Mouse (Mus musculus) intestine, embryonic 16.5 days (tissue): ENCODE measurements at regions not wholly inside any gene's neighbourhood (a gene's known extent, or its start where the extent isn't known, plus 50 kb on each side); places are given as distances from the start of the nearest gene placed in this dataset.

ENCODE experiments used
- ATAC-seq: fragments of 200-750 bp; cut with Nextera tagmentation; 2 replicates; pipeline ENCODE4 v1.8.0; 2017; ENCODE audit warnings: moderate TSS enrichment, moderate library complexity
- H3K27ac ChIP-seq: fragments of 300-500 bp; sonication (generic); 2 replicates; pipeline ENCODE4 v1.5.1; 2014; ENCODE audit warnings: mild to moderate bottlenecking, low read length
- H3K27me3 ChIP-seq: fragments of 300-500 bp; sonication (generic); replicated peaks from 2 replicates; pipeline ENCODE4 v1.6.1; 2014; ENCODE audit warnings: low read length, control low read depth, mixed read lengths; ENCODE audit not compliant: control insufficient read depth, insufficient read depth
- H3K36me3 ChIP-seq: fragments of 300-500 bp; sonication (generic); 2 replicates; pipeline ENCODE4 v1.6.1; 2014; ENCODE audit warnings: low read length, control low read depth; ENCODE audit not compliant: control insufficient read depth, insufficient read depth
- H3K4me1 ChIP-seq: fragments of 300-500 bp; sonication (generic); 2 replicates; pipeline ENCODE4 v1.6.1; 2014; ENCODE audit warnings: low read length, control low read depth, mixed read lengths; ENCODE audit not compliant: control insufficient read depth, insufficient read depth
- H3K4me2 ChIP-seq: fragments of 300-500 bp; sonication (generic); 2 replicates; pipeline ENCODE4 v1.6.1; 2014; ENCODE audit warnings: low read depth, low read length, control low read depth
- H3K4me3 ChIP-seq: fragments of 300-500 bp; sonication (generic); 2 replicates; pipeline ENCODE4 v1.5.1; 2014; ENCODE audit warnings: mild to moderate bottlenecking, low read length
- H3K9ac ChIP-seq: fragments of 300-500 bp; sonication (generic); 2 replicates; pipeline ENCODE4 v1.6.1; 2014; ENCODE audit warnings: low read depth, low read length
- H3K9me3 ChIP-seq: fragments of 300-500 bp; sonication (generic); 2 replicates; pipeline ENCODE4 v1.6.1; 2016; ENCODE audit warnings: low read length, control low read depth; ENCODE audit not compliant: control insufficient read depth
- WGBS: fragments of 180-500 bp; shearing (Covaris S2); extraction: QIAGEN DNeasy Blood & Tissue Kit; methylation state at CpG from one replicate; pipeline ENCODE4 v1.1.7; 2014; 5-methylcytosine and 5-hydroxymethylcytosine counted together

- ATAC-seq: no peak
- WGBS: 63% methylated on average over 11 of the region's 11 CpGs
- H3K4me3 ChIP-seq: no peak overlapping the region
- H3K9me3 ChIP-seq: no peaks in the 10 kb centered on the region
- no peaks in the 10 kb centered on the region for H3K36me3 ChIP-seq
- no peak overlapping the region for H3K4me2 ChIP-seq
- H3K4me1 ChIP-seq: no peaks in the 10 kb centered on the region
- no peaks in the 10 kb centered on the region for H3K27me3 ChIP-seq
- H3K27ac ChIP-seq: no peak overlapping the region
- no peak overlapping the region for H3K9ac ChIP-seq
Observed at GRCm38 (mm10) chr4:84102736-84103135, 572.3 kb downstream of the Bnc2 start.

- Histone ChIP-seq H3K9ac (no peak overlapping the region), H3K4me2 (no peak overlapping the region), H3K4me1 (peaks cover 3% of the 10 kb centered on the region; the same call in 1 of the 2 replicates), H3K36me3 (no peaks in the 10 kb centered on the region), H3K27me3 (no peaks in the 10 kb centered on the region), H3K9me3 (no peaks in the 10 kb centered on the region), H3K27ac (no peak overlapping the region), H3K4me3 (no peak overlapping the region)
- 61% methylated on average over 6 of the region's 6 CpGs for WGBS
- peak; percentile 74 for ATAC-seq
Observed at GRCm38 (mm10) chr4:84108592-84108991, 566.5 kb downstream of the Bnc2 start.

- ATAC-seq: no peak
- H3K4me1 ChIP-seq: peaks cover 3% of the 10 kb centered on the region; the same call in 1 of the 2 replicates
- WGBS: 32% methylated on average over 12 of the region's 12 CpGs
- H3K4me2 ChIP-seq: no peak overlapping the region
- no peak overlapping the region for H3K4me3 ChIP-seq
- H3K27ac ChIP-seq: no peak overlapping the region
- no peaks in the 10 kb centered on the region for H3K9me3 ChIP-seq
- no peaks in the 10 kb centered on the region for H3K27me3 ChIP-seq
- H3K9ac ChIP-seq: no peak overlapping the region
- no peaks in the 10 kb centered on the region for H3K36me3 ChIP-seq
Observed at GRCm38 (mm10) chr4:84109771-84110503, 565.1 kb downstream of the Bnc2 start.

GRCm38 (mm10) chr4:84114162-84115040, 560.7 kb downstream of the Bnc2 start:
- no peaks in the 10 kb centered on the region for H3K9me3 ChIP-seq
- H3K36me3 ChIP-seq: no peaks in the 10 kb centered on the region
- no peak overlapping the region for H3K4me2 ChIP-seq
- H3K27me3 ChIP-seq: no peaks in the 10 kb centered on the region
- H3K4me1 ChIP-seq: peaks cover 3% of the 10 kb centered on the region; the same call in 1 of the 2 replicates
- no peak for ATAC-seq
- no peak overlapping the region for H3K9ac ChIP-seq
- H3K27ac ChIP-seq: no peak overlapping the region
- no peak overlapping the region for H3K4me3 ChIP-seq
- 79% methylated on average over 10 of the region's 10 CpGs for WGBS

- no peak for ATAC-seq
Observed at GRCm38 (mm10) chr4:84118284-84118919, 556.7 kb downstream of the Bnc2 start.

GRCm38 (mm10) chr4:84119616-84120015, 555.5 kb downstream of the Bnc2 start:
- Histone ChIP-seq H3K9me3 (no peaks in the 10 kb centered on the region), H3K36me3 (no peaks in the 10 kb centered on the region), H3K27me3 (no peaks in the 10 kb centered on the region), H3K4me2 (no peak overlapping the region), H3K9ac (no peak overlapping the region), H3K27ac (no peak overlapping the region), H3K4me3 (no peak overlapping the region), H3K4me1 (no peaks in the 10 kb centered on the region)
- ATAC-seq: no peak
- WGBS: 52% methylated on average over 7 of the region's 7 CpGs

More at GRCm38 (mm10) chr4:84118284-84118919, 556.7 kb downstream of the Bnc2 start:
- no peak overlapping the region for H3K27ac ChIP-seq
- WGBS: 83% methylated on average over 2 of the region's 2 CpGs
- H3K4me1 ChIP-seq: no peaks in the 10 kb centered on the region
- no peak overlapping the region for H3K4me2 ChIP-seq
- H3K27me3 ChIP-seq: no peaks in the 10 kb centered on the region
- H3K9ac ChIP-seq: no peak overlapping the region
- no peak overlapping the region for H3K4me3 ChIP-seq
- no peaks in the 10 kb centered on the region for H3K36me3 ChIP-seq
- H3K9me3 ChIP-seq: no peaks in the 10 kb centered on the region

- no peak overlapping the region for H3K4me2 ChIP-seq
- H3K9ac ChIP-seq: no peak overlapping the region
- no peaks in the 10 kb centered on the region for H3K4me1 ChIP-seq
- H3K27ac ChIP-seq: no peak overlapping the region
- no peak for ATAC-seq
- no peaks in the 10 kb centered on the region for H3K36me3 ChIP-seq
- H3K4me3 ChIP-seq: no peak overlapping the region
- 75% methylated on average over 7 of the region's 7 CpGs for WGBS
- H3K27me3 ChIP-seq: no peaks in the 10 kb centered on the region
- no peaks in the 10 kb centered on the region for H3K9me3 ChIP-seq
Observed at GRCm38 (mm10) chr4:84120330-84120729, 554.7 kb downstream of the Bnc2 start.

- no peaks in the 10 kb centered on the region for H3K9me3 ChIP-seq
- H3K36me3 ChIP-seq: no peaks in the 10 kb centered on the region
- no peak overlapping the region for H3K4me2 ChIP-seq
- ATAC-seq: no peak
- H3K4me3 ChIP-seq: no peak overlapping the region
- no peak overlapping the region for H3K9ac ChIP-seq
- no peak overlapping the region for H3K27ac ChIP-seq
- H3K27me3 ChIP-seq: no peaks in the 10 kb centered on the region
- WGBS: 70% methylated on average over 10 of the region's 10 CpGs
- peaks cover 3% of the 10 kb centered on the region; the same call in 1 of the 2 replicates for H3K4me1 ChIP-seq
Observed at GRCm38 (mm10) chr4:84121442-84121841, 553.6 kb downstream of the Bnc2 start.

- 36% methylated on average over 4 of the region's 4 CpGs for WGBS
- no peak for ATAC-seq
Observed at GRCm38 (mm10) chr4:84126400-84126799, 548.7 kb downstream of the Bnc2 start.

More at GRCm38 (mm10) chr4:84126400-84126799, 548.7 kb downstream of the Bnc2 start:
- H3K9me3 ChIP-seq: no peaks in the 10 kb centered on the region
- H3K36me3 ChIP-seq: no peaks in the 10 kb centered on the region
- no peak overlapping the region for H3K4me3 ChIP-seq
- no peak overlapping the region for H3K9ac ChIP-seq
- no peak overlapping the region for H3K27ac ChIP-seq
- H3K4me2 ChIP-seq: no peak overlapping the region
- H3K27me3 ChIP-seq: no peaks in the 10 kb centered on the region
- H3K4me1 ChIP-seq: peaks cover 6% of the 10 kb centered on the region
